Mouse (Mus musculus): ENCODE measurements around the gene Atp8a2. TPM values are rescaled to one million over a fixed set of nuclear protein-coding genes. Genes with fewer than 3 reads are reported as not detected.

Gene Atp8a2
- polyA plus RNA-seq, 1 experiment from 2014 or later: not detected

DNA sequence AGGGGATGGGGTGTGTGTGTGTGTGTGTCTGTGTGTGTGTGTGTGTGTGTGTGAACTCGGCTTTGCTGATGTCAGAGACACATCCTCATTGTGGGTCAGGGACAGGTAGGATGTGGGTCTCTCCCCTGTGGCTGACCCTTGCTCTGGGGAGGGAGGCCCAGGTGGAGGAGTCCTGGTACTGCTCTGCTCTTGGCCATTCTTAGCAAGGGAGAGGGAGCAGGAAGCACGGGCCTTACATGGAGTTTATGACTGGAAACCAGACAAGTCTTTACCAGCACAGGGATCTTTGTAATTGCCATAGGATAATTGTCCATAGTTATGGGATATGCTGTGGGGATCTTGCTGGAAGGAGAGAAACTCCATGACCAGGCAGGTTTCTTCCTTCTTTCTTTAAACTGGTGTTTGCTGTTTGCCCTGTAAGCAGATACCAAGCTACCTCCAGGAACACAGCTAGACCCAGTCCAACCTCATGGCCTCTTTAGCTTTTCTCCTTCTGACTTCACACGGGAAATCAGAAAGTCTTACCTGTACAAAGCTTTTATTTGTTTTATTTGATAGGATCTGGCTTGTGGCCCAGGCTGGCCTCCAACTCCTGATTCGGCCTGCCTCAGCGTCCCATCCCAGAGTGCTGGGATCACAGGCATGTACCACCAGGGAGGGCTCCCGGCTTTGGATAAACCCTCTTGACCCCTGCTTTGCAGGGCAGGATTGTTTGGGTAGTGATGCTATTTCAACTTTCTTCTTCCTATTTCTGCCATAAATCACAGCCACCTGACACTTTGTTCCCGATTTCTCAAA, 557.9 kb downstream of the Atp8a2 start:
- TF ChIP-seq CTCF (IDR thresholded peaks at IDR 0.05): no peak
- DNase-seq (ENCODE audit: low read depth, low spot score) (no peak), ATAC-seq (no peak)
- in situ Hi-C loops (cut with MboI; ENCODE audit: low pct_unique_long_range_greater_than_20kb): no loop called here
- CTCF ChIA-PET: no interaction called here
- POLR2A ChIA-PET: no interaction called here
- peaks cover 53% of the 10 kb centered on the region for H3K27me3 ChIP-seq

DNA sequence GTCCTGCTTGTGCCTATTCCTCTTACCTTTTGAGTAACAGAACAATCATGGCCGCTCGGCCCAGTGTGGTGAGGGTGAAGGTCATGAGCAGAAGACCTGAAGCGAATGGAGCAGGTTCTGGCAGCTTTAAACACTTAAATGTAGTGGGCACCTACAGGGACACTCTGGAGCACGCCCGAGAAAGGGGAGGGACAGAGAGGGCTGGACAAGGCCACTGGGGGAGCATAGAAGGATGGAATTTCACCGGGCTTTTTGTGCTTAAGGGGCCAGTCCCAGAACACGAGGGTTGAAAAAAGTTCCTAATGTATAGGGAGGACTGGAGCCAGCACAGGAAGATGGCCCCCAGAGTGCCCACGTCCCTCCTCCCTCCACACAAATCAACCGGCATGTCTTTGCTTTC, 563.0 kb downstream of the Atp8a2 start:
- ATAC-seq (no peak), DNase-seq (ENCODE audit: low read depth, low spot score) (no peak)
- H3K27me3 ChIP-seq: peaks cover 39% of the 10 kb centered on the region
- ChIA-PET POLR2A (no interaction called here), CTCF (interaction anchor here (1.6 kb wide), 1 partner anchor 23 kb away, joined by 4 read pairs; no protein-coding TSS in a partner anchor)
- in situ Hi-C loops (cut with MboI; ENCODE audit: low pct_unique_long_range_greater_than_20kb): no loop called here
- no peak for TF ChIP-seq CTCF (IDR thresholded peaks at IDR 0.05)

DNA sequence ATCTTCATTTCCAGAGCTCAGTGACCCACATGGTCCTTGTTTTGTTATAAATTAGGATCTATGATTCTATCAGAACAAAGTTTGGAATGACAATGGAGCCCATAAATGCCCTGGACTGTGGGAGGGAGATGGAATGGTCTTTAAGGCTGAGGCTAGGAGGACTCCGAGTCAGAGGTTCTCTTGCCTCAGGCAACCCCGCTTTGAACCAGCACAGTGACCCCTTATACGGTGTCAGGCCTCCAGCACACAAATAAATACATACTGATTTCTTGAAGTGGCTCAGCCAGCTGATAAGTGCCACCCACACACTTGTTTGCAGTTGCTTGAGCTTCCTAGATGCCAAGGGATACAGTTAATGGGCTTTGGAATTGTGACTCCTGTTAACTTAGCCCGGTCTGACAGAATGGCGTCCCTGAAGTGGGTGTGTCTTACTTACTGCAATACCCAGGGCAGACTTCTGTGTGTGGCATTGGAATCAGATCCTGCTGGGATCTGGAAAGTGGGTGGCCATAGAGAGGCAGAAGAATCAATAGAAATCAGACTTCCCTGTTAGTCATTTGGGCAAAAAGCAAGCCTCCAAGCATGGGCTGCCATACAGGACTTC, 563.6 kb downstream of the Atp8a2 start:
- H3K27me3 ChIP-seq: peaks cover 36% of the 10 kb centered on the region
- no peak for ATAC-seq
- in situ Hi-C loops (cut with MboI; ENCODE audit: low pct_unique_long_range_greater_than_20kb): no loop called here
- TF ChIP-seq CTCF (IDR thresholded peaks at IDR 0.05): no peak
- ChIA-PET POLR2A (no interaction called here), CTCF (no interaction called here)
- no peak for DNase-seq (ENCODE audit: low read depth, low spot score)

DNA sequence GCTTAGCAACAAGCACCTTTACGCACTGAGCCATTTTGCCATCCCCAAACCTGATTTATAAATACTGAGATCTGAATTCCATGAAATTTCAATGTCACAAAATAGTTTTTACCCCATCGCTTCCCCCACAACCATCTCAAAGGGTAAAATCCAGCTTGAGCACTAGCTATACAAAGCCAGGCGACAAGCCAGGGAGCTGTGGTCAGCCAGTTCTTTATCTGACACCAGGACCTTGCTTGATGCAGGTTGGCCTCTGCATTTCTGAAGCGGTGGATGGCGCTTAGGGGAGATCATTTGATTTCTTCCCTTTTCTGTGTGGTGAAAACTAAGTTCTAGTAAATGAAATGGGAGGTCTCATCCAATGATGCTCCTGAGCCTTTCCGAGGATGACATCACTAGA, 564.9 kb downstream of the Atp8a2 start:
- POLR2A ChIA-PET: no interaction called here
- DNase-seq (ENCODE audit: low read depth, low spot score) (no peak), ATAC-seq (no peak)
- CTCF ChIA-PET: no interaction called here
- peaks cover 37% of the 10 kb centered on the region for H3K27me3 ChIP-seq
- in situ Hi-C loops (cut with MboI; ENCODE audit: low pct_unique_long_range_greater_than_20kb): no loop called here
- TF ChIP-seq CTCF (IDR thresholded peaks at IDR 0.05): no peak

DNA sequence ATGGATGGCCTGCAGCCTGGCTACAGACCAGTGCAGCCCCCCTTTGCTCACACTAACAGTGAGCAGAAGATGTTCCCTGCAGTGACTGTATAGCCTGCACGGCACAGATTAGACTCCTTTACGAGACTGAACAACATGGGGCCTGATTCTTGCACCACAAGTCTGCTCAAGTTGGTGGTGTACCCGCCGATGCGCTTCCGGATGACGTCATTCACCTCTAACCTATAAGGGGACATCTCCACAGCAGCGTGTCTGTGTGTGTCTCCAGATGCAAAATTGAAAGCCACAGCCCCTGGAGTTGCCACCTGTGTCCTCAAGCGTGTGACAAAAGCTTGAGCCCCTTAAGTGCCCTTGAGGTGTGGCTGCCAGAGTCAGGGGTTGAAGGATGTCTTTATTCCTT, 566.9 kb downstream of the Atp8a2 start:
- no peak for TF ChIP-seq CTCF (IDR thresholded peaks at IDR 0.05)
- ChIA-PET CTCF (no interaction called here), POLR2A (no interaction called here)
- ATAC-seq (no peak), DNase-seq (ENCODE audit: low read depth, low spot score) (no peak)
- H3K27me3 ChIP-seq: peaks cover 45% of the 10 kb centered on the region
- in situ Hi-C loops (cut with MboI; ENCODE audit: low pct_unique_long_range_greater_than_20kb): no loop called here

DNA sequence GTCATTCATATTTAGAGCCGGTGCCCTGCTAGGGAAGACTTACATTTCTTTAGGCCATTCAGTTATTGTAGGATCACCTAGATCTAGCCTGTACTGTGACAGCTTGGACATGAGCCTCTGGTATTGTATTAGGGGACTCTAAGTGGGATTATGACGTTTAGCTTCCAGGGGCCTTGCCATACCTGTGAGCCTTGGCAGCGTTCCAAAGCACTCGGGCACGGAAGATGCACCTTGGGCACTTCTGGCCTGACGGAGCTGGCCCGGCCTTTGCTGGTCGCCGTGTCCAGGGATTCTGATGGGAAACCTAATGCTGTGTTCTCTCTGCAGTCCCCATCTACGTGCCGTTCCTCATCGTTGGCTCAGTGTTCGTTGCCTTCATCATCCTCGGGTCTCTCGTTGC, 567.7 kb downstream of the Atp8a2 start:
- ChIA-PET CTCF (interaction anchor here (0.6 kb wide), 1 partner anchor 345 kb away, joined by 3 read pairs; no protein-coding TSS in a partner anchor), POLR2A (no interaction called here)
- H3K27me3 ChIP-seq: peaks cover 47% of the 10 kb centered on the region
- no peak for DNase-seq (ENCODE audit: low read depth, low spot score)
- TF ChIP-seq CTCF (IDR thresholded peaks at IDR 0.05): no peak
- in situ Hi-C loops (cut with MboI; ENCODE audit: low pct_unique_long_range_greater_than_20kb): no loop called here
- ATAC-seq: no peak

DNA sequence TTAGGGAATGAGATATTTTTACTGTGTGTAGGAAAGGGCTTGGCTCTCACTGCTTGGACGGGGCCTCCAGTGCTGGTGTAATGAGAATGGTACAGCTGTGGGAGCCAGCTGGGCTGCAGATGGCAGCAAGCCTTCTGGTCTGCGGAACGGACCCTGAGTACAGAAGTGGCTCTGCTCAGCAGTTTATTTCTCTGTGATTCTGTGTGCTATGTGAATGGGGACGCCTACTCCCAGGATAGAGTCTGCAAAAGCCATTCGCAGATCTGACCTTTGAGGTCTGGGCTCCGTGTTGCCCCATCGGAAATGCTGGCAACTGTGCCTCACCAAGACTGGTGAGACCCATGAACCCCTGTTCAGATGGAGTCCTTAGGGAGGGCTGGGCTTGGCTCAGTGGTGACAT, 569.2 kb downstream of the Atp8a2 start:
- ChIA-PET CTCF (no interaction called here), POLR2A (no interaction called here)
- no peak for ATAC-seq

DNA sequence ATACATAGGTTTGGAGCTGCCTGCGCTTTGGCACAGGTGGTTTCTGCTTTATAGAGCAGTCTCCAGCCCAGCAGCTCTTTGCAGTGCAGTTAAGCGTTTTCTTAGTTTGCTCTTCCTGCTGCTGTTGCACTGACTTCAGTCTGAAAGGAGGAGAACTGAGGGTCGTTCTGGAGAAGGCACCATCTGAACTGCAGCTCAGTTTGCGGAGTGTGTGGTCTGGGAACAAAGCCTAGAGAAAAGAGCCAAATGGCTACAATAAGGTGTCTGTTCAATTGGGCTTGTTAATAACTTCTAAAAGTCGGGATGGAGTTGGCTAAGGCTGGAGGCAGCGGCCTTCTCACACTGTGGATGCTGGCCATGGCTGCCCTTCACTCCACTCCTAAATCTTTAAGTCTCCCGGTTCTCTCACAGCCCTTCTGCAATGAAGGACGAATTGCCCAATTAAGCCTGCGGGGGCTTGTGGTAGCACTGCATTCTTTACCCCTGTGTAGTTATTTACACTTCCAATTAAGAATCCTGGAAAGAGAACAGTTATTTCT, 569.8 kb downstream of the Atp8a2 start:
- in situ Hi-C loops (cut with MboI; ENCODE audit: low pct_unique_long_range_greater_than_20kb): no loop called here
- TF ChIP-seq CTCF (IDR thresholded peaks at IDR 0.05): no peak
- POLR2A ChIA-PET: no interaction called here
- no peak for ATAC-seq
- CTCF ChIA-PET: no interaction called here
- DNase-seq (ENCODE audit: low read depth, low spot score): no peak
- H3K27me3 ChIP-seq: peaks cover 49% of the 10 kb centered on the region

More for the DNA sequence above, 569.2 kb downstream of the Atp8a2 start:
- no peak for DNase-seq (ENCODE audit: low read depth, low spot score)
- no peak for TF ChIP-seq CTCF (IDR thresholded peaks at IDR 0.05)
- H3K27me3 ChIP-seq: peaks cover 52% of the 10 kb centered on the region
- in situ Hi-C loops (cut with MboI; ENCODE audit: low pct_unique_long_range_greater_than_20kb): no loop called here

DNA sequence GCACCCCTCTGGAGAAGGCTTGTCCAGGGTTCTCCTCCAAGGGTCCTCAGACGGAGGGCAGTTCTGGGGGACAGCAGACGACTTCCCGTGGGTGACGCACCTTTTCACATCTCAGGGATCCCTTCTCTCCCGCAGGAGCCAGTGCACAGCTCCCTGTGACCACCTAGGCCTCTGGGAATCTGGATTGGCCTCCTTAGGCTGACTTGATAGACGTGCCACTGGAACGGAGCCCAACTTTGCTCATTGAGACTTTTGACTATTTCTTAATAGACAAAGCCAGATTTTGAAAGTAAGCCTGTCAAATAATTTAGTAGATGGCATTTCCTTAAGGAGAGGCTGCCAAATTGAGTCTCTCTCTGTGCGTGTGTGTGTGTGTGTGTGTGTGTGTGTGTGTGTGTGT, 570.3 kb downstream of the Atp8a2 start:
- TF ChIP-seq CTCF (IDR thresholded peaks at IDR 0.05): no peak
- CTCF ChIA-PET: no interaction called here
- peaks cover 48% of the 10 kb centered on the region for H3K27me3 ChIP-seq
- ATAC-seq (no peak), DNase-seq (ENCODE audit: low read depth, low spot score) (no peak)
- POLR2A ChIA-PET: no interaction called here
- in situ Hi-C loops (cut with MboI; ENCODE audit: low pct_unique_long_range_greater_than_20kb): no loop called here

DNA sequence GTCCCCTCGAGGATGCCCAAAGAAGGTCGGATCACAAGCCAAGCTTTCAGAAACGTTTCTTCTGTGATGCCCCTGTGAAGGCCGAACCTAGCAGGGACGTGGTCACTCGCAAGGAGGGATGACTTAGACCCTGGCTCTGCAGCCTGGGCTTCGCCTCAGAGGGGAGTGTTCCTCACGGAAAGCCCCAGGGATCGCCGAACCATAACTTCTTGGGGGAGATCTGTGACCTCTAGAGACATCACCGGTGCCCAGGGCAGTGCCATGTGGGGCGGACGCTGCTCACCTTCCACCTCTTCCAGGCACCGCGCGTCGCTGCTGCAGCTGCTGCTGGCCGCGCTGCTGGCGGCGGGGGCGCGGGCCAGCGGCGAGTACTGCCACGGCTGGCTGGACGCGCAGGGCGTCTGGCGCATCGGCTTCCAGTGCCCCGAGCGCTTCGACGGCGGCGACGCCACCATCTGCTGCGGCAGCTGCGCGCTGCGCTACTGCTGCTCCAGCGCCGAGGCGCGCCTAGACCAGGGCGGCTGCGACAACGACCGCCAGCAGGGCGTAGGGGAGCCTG, 571.1 kb downstream of the Atp8a2 start:
- no peak for DNase-seq (ENCODE audit: low read depth, low spot score)
- H3K27me3 ChIP-seq: peaks cover 55% of the 10 kb centered on the region
- POLR2A ChIA-PET: no interaction called here
- CTCF ChIA-PET: no interaction called here
- in situ Hi-C loops (cut with MboI; ENCODE audit: low pct_unique_long_range_greater_than_20kb): no loop called here
- no peak for ATAC-seq
- TF ChIP-seq CTCF (IDR thresholded peaks at IDR 0.05): no peak

DNA sequence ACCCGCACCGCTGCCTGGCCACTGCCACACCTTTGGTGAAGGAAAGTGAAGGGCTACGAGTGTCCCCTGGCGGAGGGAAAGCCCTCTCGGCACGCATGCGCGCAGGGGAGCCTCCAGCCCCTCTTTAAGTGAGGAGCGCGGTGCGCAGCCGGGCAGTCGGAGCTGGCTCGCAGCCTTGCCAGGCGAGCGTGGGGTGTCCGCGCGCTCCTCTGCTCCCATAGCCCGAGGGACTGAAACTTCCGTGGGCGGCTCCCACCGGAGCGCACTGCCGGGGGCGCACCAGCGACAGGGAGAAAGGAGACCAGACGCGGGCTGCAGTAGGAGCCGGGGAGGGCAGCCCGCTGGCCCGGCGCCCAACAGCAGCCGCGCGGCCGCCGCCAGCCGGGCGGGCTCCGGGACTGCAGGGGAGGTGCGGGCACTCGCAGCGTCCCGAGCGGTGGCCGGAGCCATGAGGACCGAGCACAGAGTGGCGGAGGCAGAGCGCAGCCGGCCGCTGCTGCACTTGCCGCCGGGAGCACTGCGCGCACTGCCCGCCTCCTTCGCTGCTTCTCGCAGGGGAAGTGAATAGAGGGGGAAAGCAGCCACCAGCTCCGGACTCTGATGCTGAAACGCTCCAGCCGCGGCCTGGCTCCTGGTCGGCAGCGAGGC, 571.7 kb downstream of the Atp8a2 start, which contains the start of gene Shisa2:
TSS of gene Shisa2 (plus strand) at position 151 of the 648 bp plus-strand sequence.
- ChIA-PET POLR2A (no interaction called here), CTCF (no interaction called here)
- no peak for TF ChIP-seq CTCF (IDR thresholded peaks at IDR 0.05)
- DNase-seq (ENCODE audit: low read depth, low spot score): no peak
- no peak for ATAC-seq
- H3K27me3 ChIP-seq: peaks cover 60% of the 10 kb centered on the region
- in situ Hi-C loops (cut with MboI; ENCODE audit: low pct_unique_long_range_greater_than_20kb): no loop called here

Data from Patski (cell line).